Mouse (Mus musculus) testis, adult 2 months (tissue): ENCODE data around the gene Gm13199. TPM values are rescaled to one million over a fixed set of nuclear protein-coding genes. Genes with fewer than 3 reads are reported as not detected.
A peak's percentile ranks its signal among the peaks of the same experiment; 100 is the strongest.

ENCODE experiments used
- H3K27ac ChIP-seq: fragments of 200-500 bp; 2 replicates; pipeline ENCODE4 v1.5.1; 2012; ENCODE audit warnings: low read depth, low read length; ENCODE audit not compliant: control insufficient read depth, insufficient read depth
- H3K27me3 ChIP-seq: fragments of 200-500 bp; 2 replicates; pipeline ENCODE4 v1.6.1; 2012; ENCODE audit warnings: mild to moderate bottlenecking, low read length, moderate library complexity; ENCODE audit not compliant: control insufficient read depth, insufficient read depth
- H3K36me3 ChIP-seq: fragments of 200-500 bp; 2 replicates; pipeline ENCODE4 v1.6.1; 2012; ENCODE audit warnings: mild to moderate bottlenecking, low read length; ENCODE audit not compliant: control insufficient read depth, insufficient read depth
- H3K4me1 ChIP-seq: fragments of 200-500 bp; 2 replicates; pipeline ENCODE4 v1.6.1; 2012; ENCODE audit warnings: low read length; ENCODE audit not compliant: control insufficient read depth, insufficient read depth
- H3K4me3 ChIP-seq: fragments of 200-500 bp; 2 replicates; pipeline ENCODE4 v1.5.1; 2012; ENCODE audit warnings: low read depth, mild to moderate bottlenecking, low read length, moderate library complexity, mixed read lengths; ENCODE audit not compliant: control insufficient read depth
- CTCF ChIP-seq: fragments of 200-500 bp; IDR thresholded peaks from 2 replicates; pipeline ENCODE4 v1.5.1; 2012; ENCODE audit warnings: low read depth, mild to moderate bottlenecking, inconsistent platforms, low read length, moderate library complexity; ENCODE audit not compliant: control insufficient read depth, insufficient read depth, insufficient replicate concordance
- POLR2A ChIP-seq: fragments of 200-500 bp; IDR thresholded peaks from 2 replicates; pipeline ENCODE4 v1.6.1; 2012; ENCODE audit warnings: low read depth, mild to moderate bottlenecking, inconsistent platforms, low read length, moderate library complexity; ENCODE audit not compliant: control insufficient read depth
- polyA plus RNA-seq: library from polyadenylated mRNA; depleted of rRNA; stranded (reverse); fragments of >200 nt; gene quantifications from 2 replicates; pipeline ENCODE4 v1.2.3, GENCODE M21; 2012; rRNA removed

Gm13199 gene
- polyA plus RNA-seq = 1.6 TPM in 2 replicates

GRCm38 (mm10) chr2:5862834-5863233 lies at the start of gene Gm13199:
Gm13199 (minus strand) TSS chr2:5862934.
- H3K27me3 ChIP-seq = no peaks in the 10 kb centered on the region
- no peak within 1 kb of the TSS for H3K27ac ChIP-seq
- no peaks in the 10 kb centered on the region for H3K4me1 ChIP-seq
- H3K4me3 ChIP-seq = no peak within 1 kb of the TSS
- H3K36me3 ChIP-seq = no peaks in the 10 kb centered on the region; the same call in 1 of the 2 replicates
- TF ChIP-seq POLR2A = no peak
- no peak for TF ChIP-seq CTCF

DNA sequence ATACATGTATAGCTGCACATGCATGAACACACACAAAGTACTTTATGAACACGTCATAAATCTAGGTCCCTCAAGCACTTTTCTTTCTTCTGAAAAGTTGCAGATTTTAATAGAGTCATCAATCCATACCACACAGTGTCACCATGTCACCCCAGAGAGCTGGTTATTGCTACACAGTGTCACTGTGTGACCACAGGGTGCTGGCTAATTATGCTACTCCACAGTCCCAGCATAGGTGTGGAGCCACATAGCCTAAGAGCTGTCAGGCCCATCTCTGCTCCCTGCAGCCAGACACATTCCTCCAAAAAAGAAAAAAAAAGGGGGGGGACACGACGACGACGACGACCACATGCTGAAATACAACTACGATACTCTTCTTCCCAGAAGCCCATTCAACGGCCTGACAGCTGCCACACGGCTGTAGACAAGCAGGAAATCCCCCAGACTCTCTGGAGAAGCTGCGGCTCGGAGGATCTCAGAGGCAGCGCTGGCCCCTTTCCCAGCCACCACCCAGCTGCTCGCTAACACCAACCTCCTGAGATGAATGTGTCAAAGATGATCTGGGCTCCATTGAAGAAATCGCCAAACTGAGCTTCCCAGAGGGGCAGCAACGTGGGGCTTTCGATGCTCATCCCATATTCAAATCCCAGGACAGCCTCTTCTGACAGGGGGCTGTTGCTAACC lies 48.7 kb upstream of the Gm13199 start:
- Histone ChIP-seq H3K27me3 (no peaks in the 10 kb centered on the region), H3K36me3 (no peaks in the 10 kb centered on the region), H3K4me3 (no peak overlapping the region), H3K27ac (no peak overlapping the region), H3K4me1 (no peaks in the 10 kb centered on the region)
- TF ChIP-seq CTCF = no peak
- TF ChIP-seq POLR2A = no peak

DNA sequence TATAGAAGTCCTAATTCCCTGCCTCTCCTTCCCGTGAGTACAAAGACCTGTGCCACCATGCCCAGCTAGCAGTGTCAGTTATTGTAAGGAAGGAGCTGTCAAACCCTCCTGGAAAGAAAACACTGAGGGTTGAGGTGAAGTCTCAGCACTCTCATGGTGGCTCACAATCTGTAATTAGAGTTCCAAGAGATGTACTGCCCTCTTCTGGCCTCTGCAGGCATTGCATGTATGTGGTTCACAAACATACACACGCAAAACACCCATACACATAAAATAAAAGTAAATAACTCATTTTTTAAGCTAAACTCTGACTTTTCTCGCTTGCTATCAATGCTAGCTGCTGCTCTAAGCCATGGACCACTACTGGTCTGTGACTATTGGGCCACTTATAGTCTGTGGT lies 43.9 kb upstream of the Gm13199 start:
- Histone ChIP-seq H3K4me1 (no peaks in the 10 kb centered on the region), H3K27ac (no peak overlapping the region), H3K4me3 (no peak overlapping the region), H3K36me3 (no peaks in the 10 kb centered on the region), H3K27me3 (no peaks in the 10 kb centered on the region)
- TF ChIP-seq CTCF = no peak
- TF ChIP-seq POLR2A = no peak

- Histone ChIP-seq H3K4me3 (no peak overlapping the region), H3K36me3 (no peaks in the 10 kb centered on the region), H3K27ac (no peak overlapping the region), H3K27me3 (no peaks in the 10 kb centered on the region), H3K4me1 (no peaks in the 10 kb centered on the region)
- no peak for TF ChIP-seq CTCF
- TF ChIP-seq POLR2A = no peak
These were observed 43.4 kb upstream of the Gm13199 start for GRCm38 (mm10) chr2:5906092-5906491.

- H3K4me1 ChIP-seq = peaks cover 2% of the 10 kb centered on the region; the same call in 1 of the 2 replicates
- H3K36me3 ChIP-seq = no peaks in the 10 kb centered on the region
- no peak for TF ChIP-seq POLR2A
- TF ChIP-seq CTCF = peak; percentile 26; the same call in 1 of the 2 replicates
- no peaks in the 10 kb centered on the region for H3K27me3 ChIP-seq
- H3K4me3 ChIP-seq = no peak overlapping the region
- no peak overlapping the region for H3K27ac ChIP-seq
These were observed 37.4 kb upstream of the Gm13199 start for GRCm38 (mm10) chr2:5900145-5900544.

- TF ChIP-seq POLR2A = peak; percentile 100
- 0 out of 2 replicates have a peak, but pooled peaks have one; percentile 19 for TF ChIP-seq CTCF
- peak within 1 kb of the TSS; percentile 93 for H3K4me3 ChIP-seq
- no peaks in the 10 kb centered on the region for H3K27me3 ChIP-seq
- peaks cover 5% of the 10 kb centered on the region; the same call in 1 of the 2 replicates for H3K36me3 ChIP-seq
- peaks cover 2% of the 10 kb centered on the region; the same call in 1 of the 2 replicates for H3K4me1 ChIP-seq
- peak within 1 kb of the TSS; percentile 91 for H3K27ac ChIP-seq
These were observed 32.3 kb upstream of the Gm13199 start, which contains the start of gene Sec61a2 for GRCm38 (mm10) chr2:5894843-5895570. Sec61a2 (minus strand) TSS chr2:5895432.

DNA sequence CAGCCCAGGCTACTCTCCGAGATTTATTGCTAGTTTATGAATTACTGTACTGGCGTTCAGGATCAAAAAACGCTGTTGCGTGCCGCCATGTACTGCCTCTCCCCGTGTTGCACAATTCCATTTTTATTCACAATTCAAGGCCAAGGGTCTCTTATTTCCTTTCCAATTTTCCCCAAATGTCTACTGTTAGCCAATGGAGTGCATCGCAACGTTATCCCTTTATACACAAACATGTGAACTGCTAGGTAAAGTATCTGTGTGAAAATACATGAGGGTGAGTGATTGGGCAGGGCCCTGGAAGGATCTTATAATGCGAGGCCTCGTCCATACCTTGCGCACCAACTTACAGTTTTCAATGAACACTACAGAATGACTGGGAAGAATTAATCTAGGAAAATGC lies 31.6 kb upstream of the Gm13199 start:
- H3K4me3 ChIP-seq = peak overlapping the region; percentile 62
- no peaks in the 10 kb centered on the region for H3K27me3 ChIP-seq
- H3K27ac ChIP-seq = 0 out of 2 replicates have a peak overlapping the region, but pooled peaks have one; percentile 36
- H3K4me1 ChIP-seq = peaks cover 2% of the 10 kb centered on the region; the same call in 1 of the 2 replicates
- TF ChIP-seq CTCF (no peak), POLR2A (no peak)
- H3K36me3 ChIP-seq = peaks cover 5% of the 10 kb centered on the region; the same call in 1 of the 2 replicates
